Mouse (Mus musculus): ENCODE measurements at regions not wholly inside any gene's neighbourhood (a gene's known extent, or its start where the extent isn't known, plus 50 kb on each side); places are given as distances from the start of the nearest gene placed in this dataset.

DNA sequence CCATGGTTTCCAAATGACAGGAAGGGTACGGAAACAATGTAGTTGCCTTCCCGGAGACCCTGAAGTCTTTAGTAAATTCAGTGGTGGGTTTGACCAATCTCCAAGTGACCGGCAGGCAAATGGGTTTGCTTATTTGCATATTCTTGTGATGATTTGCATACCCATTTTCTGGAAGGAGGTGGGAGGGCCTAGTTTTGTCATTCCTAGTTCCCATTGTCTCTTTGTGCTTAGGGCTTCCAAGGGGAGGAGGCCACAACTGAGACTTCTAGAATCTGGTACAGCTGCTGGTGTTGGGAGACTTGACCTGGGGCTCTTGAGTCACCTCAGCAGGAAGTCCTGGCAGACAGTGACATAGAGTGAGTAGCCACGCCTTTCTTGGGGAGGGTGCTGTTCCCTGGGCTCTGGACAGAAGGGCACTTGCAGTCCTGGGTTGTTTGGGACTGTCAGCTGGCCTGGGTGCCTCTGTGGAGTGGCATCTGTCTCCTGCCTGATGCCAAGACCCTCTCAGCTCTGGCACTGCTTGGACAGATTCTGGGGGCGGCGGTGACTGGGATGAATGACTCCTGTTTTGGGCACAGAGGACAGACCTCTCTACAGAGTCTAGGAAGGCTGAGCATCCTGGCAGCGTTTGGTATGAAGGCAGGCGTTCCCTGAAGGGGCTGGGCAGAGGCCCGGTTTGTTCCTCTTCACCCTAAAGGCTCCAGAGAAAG, 178.0 kb downstream of the Uaca start:
- Histone ChIP-seq H3K4me3 (no peak overlapping the region), H3K27ac (replicated peaks) (no peak overlapping the region), H3K9ac (replicated peaks) (no peak overlapping the region), H3K4me1 (peaks cover 16% of the 10 kb centered on the region), H3K27me3 (no peaks in the 10 kb centered on the region), H3K4me2 (replicated peaks) (no peak overlapping the region), H3K9me3 (no peaks in the 10 kb centered on the region), H3K36me3 (no peaks in the 10 kb centered on the region)
- 55% methylated on average over 9 of the region's 9 CpGs for WGBS
- ATAC-seq (replicated peaks), result 0 out of 2 replicates have a peak, but pooled peaks have one; percentile 26

DNA sequence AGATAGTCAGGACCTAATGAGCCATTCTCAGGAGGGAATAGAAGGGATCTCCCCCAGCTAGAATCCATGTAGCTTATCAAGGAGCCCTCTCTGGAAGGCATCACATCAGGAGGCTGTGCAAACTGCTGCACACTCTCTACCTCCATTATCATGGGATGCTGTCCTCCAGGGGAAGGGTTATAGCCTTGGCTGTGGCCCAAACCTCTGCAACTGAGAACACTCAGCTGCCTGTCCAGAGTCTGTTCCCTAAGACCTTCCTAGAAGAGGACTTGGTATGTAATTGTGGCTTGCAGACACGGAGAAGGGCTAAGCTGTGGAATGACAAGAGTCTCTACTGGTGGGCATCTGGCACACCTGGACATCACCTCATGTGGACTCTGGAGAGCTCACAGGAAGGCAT, 180.2 kb downstream of the Uaca start:
- Histone ChIP-seq H3K27me3 (no peaks in the 10 kb centered on the region), H3K4me3 (no peak overlapping the region), H3K9me3 (no peaks in the 10 kb centered on the region), H3K4me1 (peaks cover 4% of the 10 kb centered on the region; the same call in 1 of the 2 replicates), H3K4me2 (replicated peaks) (no peak overlapping the region), H3K27ac (replicated peaks) (no peak overlapping the region), H3K9ac (replicated peaks) (no peak overlapping the region), H3K36me3 (no peaks in the 10 kb centered on the region)
- WGBS, result 93% methylated on average over 1 of the region's 1 CpGs
- ATAC-seq (replicated peaks), result no peak

DNA sequence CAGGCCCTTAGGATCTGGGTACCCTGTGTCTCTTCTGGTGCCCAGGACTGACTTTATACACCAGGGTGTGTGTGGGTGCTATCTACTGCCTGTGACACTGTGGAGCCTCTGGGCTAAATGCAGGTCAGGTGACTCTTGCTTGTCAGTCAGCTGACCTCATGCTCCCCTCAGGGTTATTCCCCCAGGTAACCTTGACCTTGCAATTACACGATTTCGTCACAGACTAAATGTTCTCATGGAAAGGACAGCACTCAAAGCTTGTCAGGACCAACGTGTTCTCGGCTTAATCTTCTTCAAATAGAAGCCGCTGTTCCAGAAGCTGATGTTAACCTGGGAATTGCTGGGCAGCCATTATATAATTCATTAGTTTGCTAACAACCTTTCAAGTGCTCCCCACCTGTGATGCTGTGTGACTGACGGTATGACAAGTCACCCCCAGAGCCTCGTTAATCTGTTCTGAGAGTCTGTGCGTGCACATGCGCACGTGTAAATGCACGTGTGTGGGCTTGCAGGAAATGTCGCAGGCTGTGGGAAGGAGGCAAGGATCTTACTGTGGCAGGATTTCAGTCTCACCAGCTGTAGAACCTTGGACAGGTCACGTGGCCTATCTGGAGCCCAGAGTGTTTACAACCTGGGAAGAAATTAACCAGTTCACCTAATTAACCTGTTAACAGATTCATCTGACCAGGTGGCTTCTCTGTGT, 188.2 kb downstream of the Uaca start:
- no peaks in the 10 kb centered on the region for H3K36me3 ChIP-seq
- no peak overlapping the region for H3K4me3 ChIP-seq
- ATAC-seq (replicated peaks), result no peak
- 53% methylated on average over 13 of the region's 13 CpGs for WGBS
- H3K27me3 ChIP-seq, result no peaks in the 10 kb centered on the region
- no peak overlapping the region for H3K4me2 ChIP-seq (replicated peaks)
- no peak overlapping the region for H3K27ac ChIP-seq (replicated peaks)
- no peak overlapping the region for H3K9ac ChIP-seq (replicated peaks)
- H3K9me3 ChIP-seq, result no peaks in the 10 kb centered on the region
- no peaks in the 10 kb centered on the region for H3K4me1 ChIP-seq

DNA sequence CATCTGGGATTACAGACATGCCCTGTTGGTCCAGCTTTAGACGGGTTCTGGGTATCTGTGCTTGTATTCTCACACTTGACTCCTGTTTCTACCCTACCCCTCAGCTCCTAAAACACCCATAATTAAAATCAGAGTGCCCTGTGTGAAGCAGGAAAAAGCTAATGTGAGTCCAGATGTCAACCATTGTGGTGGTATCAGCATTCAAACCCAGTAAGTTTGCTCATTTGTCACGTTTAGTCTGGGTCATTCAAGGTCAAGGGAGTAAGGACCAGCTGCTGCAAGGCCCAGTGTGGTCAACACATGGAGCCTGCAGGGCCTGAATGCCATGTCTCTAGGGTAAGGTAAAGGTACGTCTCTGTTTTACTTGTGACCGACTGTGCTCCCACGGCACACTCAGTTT, 188.9 kb downstream of the Uaca start:
- Histone ChIP-seq H3K4me1 (no peaks in the 10 kb centered on the region), H3K27me3 (no peaks in the 10 kb centered on the region), H3K4me3 (no peak overlapping the region), H3K27ac (replicated peaks) (no peak overlapping the region), H3K9me3 (no peaks in the 10 kb centered on the region), H3K36me3 (no peaks in the 10 kb centered on the region), H3K9ac (replicated peaks) (no peak overlapping the region), H3K4me2 (replicated peaks) (no peak overlapping the region)
- 74% methylated on average over 5 of the region's 5 CpGs for WGBS
- ATAC-seq (replicated peaks), result no peak

DNA sequence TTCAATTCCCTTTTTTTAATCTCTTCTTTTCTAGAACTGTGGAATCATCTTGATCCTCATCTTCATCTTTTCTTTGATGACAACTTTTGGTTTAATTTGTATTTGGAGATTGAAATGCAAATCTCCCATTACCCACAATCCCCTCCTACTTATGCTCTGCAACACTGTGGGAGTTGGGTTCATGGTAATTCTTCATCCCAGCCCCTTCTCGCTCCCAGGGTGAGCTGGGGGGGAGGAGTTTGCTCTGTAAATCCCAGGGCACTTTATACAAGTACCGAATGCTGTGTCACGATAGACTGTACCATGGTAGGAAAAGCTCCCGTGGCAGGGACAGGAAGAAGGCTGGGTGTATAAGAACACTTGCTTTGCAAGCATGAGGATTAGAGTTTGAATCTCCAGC, 193.8 kb downstream of the Uaca start:
- Histone ChIP-seq H3K27ac (replicated peaks) (0 out of 2 replicates have a peak overlapping the region, but pooled peaks have one; percentile 16), H3K9me3 (no peaks in the 10 kb centered on the region), H3K9ac (replicated peaks) (no peak overlapping the region), H3K4me2 (replicated peaks) (no peak overlapping the region), H3K4me1 (peaks cover 3% of the 10 kb centered on the region; the same call in 1 of the 2 replicates), H3K36me3 (no peaks in the 10 kb centered on the region), H3K27me3 (no peaks in the 10 kb centered on the region), H3K4me3 (no peak overlapping the region)
- WGBS, result 54% methylated on average over 4 of the region's 4 CpGs
- ATAC-seq (replicated peaks), result no peak

DNA sequence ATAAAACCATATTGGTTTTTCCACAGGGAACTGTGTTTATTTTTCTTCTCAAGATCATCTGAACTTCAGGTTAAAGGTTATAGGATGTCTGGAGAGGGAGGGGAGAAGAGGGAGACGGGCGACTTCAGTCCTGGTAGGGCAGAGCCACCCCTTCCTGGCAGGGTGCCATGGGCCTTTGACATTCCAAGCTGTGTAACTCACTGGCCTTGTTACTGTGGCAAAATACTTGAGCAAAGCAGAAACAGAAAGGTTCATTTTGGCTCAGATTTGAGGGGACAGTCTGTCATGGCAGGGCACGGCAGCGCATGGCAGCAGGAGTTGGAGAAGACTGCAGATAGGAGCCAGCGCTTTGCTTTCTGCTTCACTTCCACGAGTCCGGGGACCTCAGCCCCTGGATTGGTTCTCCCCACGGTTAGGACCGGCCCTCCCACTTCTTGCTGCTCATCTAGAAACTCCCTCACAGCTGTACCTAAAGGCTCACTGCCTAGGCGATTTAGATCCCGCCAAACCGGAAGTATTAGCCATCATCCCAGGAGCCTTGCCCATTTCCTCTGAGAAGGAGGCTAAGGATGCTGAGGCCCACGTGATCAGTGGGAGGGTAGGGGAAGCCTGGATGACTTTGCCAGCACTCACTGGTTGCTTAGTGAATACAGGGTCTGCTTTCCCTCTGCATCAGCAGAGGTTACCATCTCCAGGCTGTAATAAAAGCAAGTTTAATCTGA, 195.5 kb downstream of the Uaca start:
- peaks cover 3% of the 10 kb centered on the region; the same call in 1 of the 2 replicates for H3K4me1 ChIP-seq
- no peak overlapping the region for H3K27ac ChIP-seq (replicated peaks)
- H3K4me2 ChIP-seq (replicated peaks), result no peak overlapping the region
- no peaks in the 10 kb centered on the region for H3K9me3 ChIP-seq
- H3K9ac ChIP-seq (replicated peaks), result no peak overlapping the region
- no peak overlapping the region for H3K4me3 ChIP-seq
- no peaks in the 10 kb centered on the region for H3K36me3 ChIP-seq
- no peaks in the 10 kb centered on the region for H3K27me3 ChIP-seq
- 39% methylated on average over 13 of the region's 13 CpGs for WGBS
- no peak for ATAC-seq (replicated peaks)

DNA sequence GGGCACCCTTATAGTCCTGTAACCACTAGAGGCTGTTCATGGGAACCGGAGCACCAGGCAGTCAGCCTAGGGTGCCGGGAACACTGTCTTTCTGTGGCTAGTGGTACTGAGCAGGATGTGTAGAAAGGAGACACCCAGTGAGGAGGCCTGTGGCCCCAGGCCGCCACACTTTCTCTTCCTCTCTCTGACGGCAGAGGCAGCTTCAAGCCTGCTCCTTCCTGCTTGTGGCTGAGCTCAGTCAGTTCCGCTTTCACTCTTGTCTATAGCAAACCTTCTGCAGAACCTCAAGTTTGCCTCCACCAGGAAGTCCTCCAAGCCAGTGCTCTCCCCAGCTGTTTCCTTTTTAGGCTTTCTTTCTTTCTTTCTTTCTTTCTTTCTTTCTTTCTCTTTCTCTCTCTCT, 197.2 kb downstream of the Uaca start:
- ATAC-seq (replicated peaks), result no peak
- no peak overlapping the region for H3K4me2 ChIP-seq (replicated peaks)

DNA sequence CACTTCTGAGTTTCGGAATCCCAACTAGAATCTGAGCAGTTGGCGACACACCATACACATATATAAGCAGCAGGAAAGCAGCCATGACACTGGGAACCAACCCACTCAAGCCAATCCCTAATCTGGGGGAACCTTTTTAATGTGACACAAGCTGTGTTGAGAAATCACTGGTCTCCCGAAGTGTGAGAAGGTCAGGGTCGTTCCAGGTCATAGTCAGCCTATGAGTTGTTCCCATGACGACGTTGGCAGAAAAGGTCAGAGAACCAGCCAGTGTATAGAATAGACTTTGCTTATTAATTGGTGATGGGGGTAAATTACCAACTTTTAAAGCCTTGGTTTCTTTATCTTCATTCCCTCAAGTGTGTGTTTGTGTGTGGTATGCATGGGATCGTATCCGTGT, 199.3 kb downstream of the Uaca start:
- Histone ChIP-seq H3K27me3 (no peaks in the 10 kb centered on the region), H3K27ac (replicated peaks) (no peak overlapping the region)

More for the DNA sequence above, 197.2 kb downstream of the Uaca start:
- H3K4me1 ChIP-seq, result peaks cover 8% of the 10 kb centered on the region
- H3K9me3 ChIP-seq, result no peaks in the 10 kb centered on the region
- H3K4me3 ChIP-seq, result no peak overlapping the region
- no peak overlapping the region for H3K27ac ChIP-seq (replicated peaks)
- H3K36me3 ChIP-seq, result no peaks in the 10 kb centered on the region
- 86% methylated on average over 5 of the region's 5 CpGs for WGBS
- H3K27me3 ChIP-seq, result no peaks in the 10 kb centered on the region
- H3K9ac ChIP-seq (replicated peaks), result no peak overlapping the region

DNA sequence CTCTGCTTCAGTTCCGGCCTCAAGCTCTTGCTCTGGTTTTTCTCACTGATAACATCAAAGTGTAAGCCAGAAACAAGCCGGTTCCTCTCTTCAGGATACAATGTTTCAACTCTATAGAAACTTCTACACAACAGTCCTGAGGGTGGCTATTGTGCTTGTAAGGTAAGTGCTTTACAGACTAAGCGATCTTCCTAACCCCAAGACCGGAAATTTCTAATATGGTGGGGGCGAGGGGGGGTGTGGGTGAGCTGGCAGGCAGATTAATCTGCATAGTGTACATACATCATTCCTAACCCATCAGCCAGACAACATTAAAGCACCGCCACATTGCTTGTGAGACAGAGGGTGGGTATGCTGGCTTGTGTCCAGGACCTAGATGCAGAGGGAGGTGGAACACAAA, 200.8 kb downstream of the Uaca start:
- Histone ChIP-seq H3K27me3 (no peaks in the 10 kb centered on the region), H3K27ac (replicated peaks) (no peak overlapping the region), H3K4me3 (no peak overlapping the region), H3K4me2 (replicated peaks) (no peak overlapping the region), H3K36me3 (no peaks in the 10 kb centered on the region), H3K9me3 (no peaks in the 10 kb centered on the region), H3K9ac (replicated peaks) (no peak overlapping the region), H3K4me1 (peaks cover 5% of the 10 kb centered on the region; the same call in 1 of the 2 replicates)
- WGBS, result 68% methylated on average over 6 of the region's 6 CpGs
- ATAC-seq (replicated peaks), result no peak

More for the DNA sequence above, 199.3 kb downstream of the Uaca start:
- H3K36me3 ChIP-seq, result no peaks in the 10 kb centered on the region
- no peak for ATAC-seq (replicated peaks)
- no peaks in the 10 kb centered on the region for H3K9me3 ChIP-seq
- 80% methylated on average over 8 of the region's 8 CpGs for WGBS
- H3K4me2 ChIP-seq (replicated peaks), result no peak overlapping the region
- H3K4me1 ChIP-seq, result peaks cover 8% of the 10 kb centered on the region
- H3K9ac ChIP-seq (replicated peaks), result no peak overlapping the region
- H3K4me3 ChIP-seq, result no peak overlapping the region

DNA sequence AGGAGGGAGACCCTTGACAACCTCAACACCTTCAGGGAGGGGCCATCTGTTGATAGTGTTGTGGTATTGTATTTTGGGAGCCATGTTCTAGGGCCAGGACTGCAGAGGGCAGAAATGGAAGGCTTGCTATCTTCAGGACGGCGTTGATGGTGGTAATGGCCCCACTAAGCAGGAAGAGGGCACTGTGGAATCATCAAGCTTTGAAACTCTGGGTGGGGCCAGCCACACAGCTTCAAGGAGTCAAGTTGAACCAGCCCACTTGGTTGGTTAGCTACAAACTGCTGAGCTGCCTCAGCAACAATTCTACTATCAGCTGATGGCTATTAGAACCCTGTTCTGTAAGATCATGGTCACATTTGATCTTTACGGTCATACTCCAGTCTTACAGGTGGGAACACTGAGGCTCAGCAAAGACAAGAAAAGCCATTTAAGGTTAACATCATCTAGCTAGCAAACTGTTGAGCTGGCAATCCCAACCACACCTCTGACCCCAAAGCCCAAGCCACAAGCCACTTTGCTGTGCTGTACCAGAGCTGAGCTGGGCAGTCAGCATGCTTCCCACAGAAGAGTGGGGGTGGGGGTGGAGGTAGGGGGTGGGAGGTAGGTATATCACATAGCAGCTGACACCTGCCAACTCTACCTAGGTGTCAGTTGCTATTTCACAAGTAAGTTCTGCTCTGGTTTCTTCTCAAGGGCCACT, 203.9 kb downstream of the Uaca start:
- no peak overlapping the region for H3K27ac ChIP-seq (replicated peaks)
- H3K9me3 ChIP-seq, result no peaks in the 10 kb centered on the region
- no peak overlapping the region for H3K4me2 ChIP-seq (replicated peaks)
- no peaks in the 10 kb centered on the region for H3K27me3 ChIP-seq
- H3K4me1 ChIP-seq, result peaks cover 5% of the 10 kb centered on the region; the same call in 1 of the 2 replicates
- 81% methylated on average over 3 of the region's 3 CpGs for WGBS
- no peak for ATAC-seq (replicated peaks)
- H3K4me3 ChIP-seq, result no peak overlapping the region
- no peaks in the 10 kb centered on the region for H3K36me3 ChIP-seq
- H3K9ac ChIP-seq (replicated peaks), result no peak overlapping the region

DNA sequence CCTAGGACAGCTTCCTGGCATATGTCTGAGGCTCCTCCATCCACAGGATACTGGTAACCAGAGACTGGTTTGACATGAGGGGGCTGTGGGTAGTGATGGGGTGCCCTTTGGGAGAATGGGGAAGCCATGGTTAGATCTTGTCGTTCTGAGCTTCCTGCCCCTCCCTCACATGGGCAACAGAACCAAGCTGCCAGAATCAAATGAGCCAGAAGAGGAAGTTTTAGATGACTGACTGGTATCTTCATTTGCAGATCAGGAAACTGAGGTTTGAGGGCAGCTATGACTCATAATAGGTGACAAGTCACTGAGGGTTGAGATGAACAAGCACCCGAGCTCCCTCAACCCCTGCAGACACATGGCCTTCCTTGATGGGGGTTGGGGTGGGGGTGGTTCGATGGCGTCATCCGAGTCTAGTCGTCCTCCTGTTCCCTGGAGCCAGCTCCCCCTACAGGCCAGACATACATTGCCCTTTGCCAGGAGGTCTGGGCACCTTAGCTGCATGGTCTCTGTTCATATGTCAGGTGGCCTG, 204.7 kb downstream of the Uaca start:
- no peak overlapping the region for H3K27ac ChIP-seq (replicated peaks)
- 69% methylated on average over 6 of the region's 6 CpGs for WGBS

More for the DNA sequence above, 204.7 kb downstream of the Uaca start:
- Histone ChIP-seq H3K4me2 (replicated peaks) (no peak overlapping the region), H3K9me3 (no peaks in the 10 kb centered on the region), H3K4me3 (no peak overlapping the region), H3K27me3 (no peaks in the 10 kb centered on the region), H3K36me3 (no peaks in the 10 kb centered on the region), H3K4me1 (peaks cover 5% of the 10 kb centered on the region; the same call in 1 of the 2 replicates), H3K9ac (replicated peaks) (no peak overlapping the region)
- ATAC-seq (replicated peaks), result no peak

All from forebrain, embryonic 15.5 days (tissue).